Mouse (Mus musculus): ENCODE measurements around the gene Stim2. TPM values are rescaled to one million over a fixed set of nuclear protein-coding genes. Genes with fewer than 3 reads are reported as not detected.

Stim2 gene
- polyA plus RNA-seq, 1 experiment from 2014 or later = 28.0 TPM

GRCm38 (mm10) chr5:54155916-54156315 lies 157.6 kb downstream of the Stim2 start:
- H3K4me3 ChIP-seq = no peak overlapping the region
- no peak overlapping the region for H3K4me2 ChIP-seq (replicated peaks)
- H3K4me1 ChIP-seq = peaks cover 23% of the 10 kb centered on the region
- H3K9me3 ChIP-seq (replicated peaks) = no peaks in the 10 kb centered on the region
- no peak overlapping the region for H3K9ac ChIP-seq
- H3K27me3 ChIP-seq = peaks cover 4% of the 10 kb centered on the region; the same call in 1 of the 2 replicates
- 0 out of 2 replicates have a peak, but pooled peaks have one; percentile 17 for ATAC-seq (ENCODE audit: low FRiP score)
- H3K27ac ChIP-seq = 0 out of 2 replicates have a peak overlapping the region, but pooled peaks have one; percentile 0
- no peaks in the 10 kb centered on the region for H3K36me3 ChIP-seq
- 82% methylated on average over 4 of the region's 4 CpGs for WGBS

GRCm38 (mm10) chr5:54156944-54157527 lies 158.7 kb downstream of the Stim2 start:
- Histone ChIP-seq H3K9ac (no peak overlapping the region), H3K4me3 (no peak overlapping the region), H3K27ac (no peak overlapping the region), H3K9me3 (replicated peaks) (no peaks in the 10 kb centered on the region), H3K4me2 (replicated peaks) (no peak overlapping the region), H3K4me1 (peaks cover 23% of the 10 kb centered on the region), H3K27me3 (peaks cover 4% of the 10 kb centered on the region; the same call in 1 of the 2 replicates), H3K36me3 (no peaks in the 10 kb centered on the region)
- no peak for ATAC-seq (ENCODE audit: low FRiP score)
- WGBS = 72% methylated on average over 11 of the region's 11 CpGs

GRCm38 (mm10) chr5:54158230-54158629 lies 159.9 kb downstream of the Stim2 start:
- ATAC-seq (ENCODE audit: low FRiP score) = 0 out of 2 replicates have a peak, but pooled peaks have one; percentile 12
- Histone ChIP-seq H3K4me2 (replicated peaks) (no peak overlapping the region), H3K9me3 (replicated peaks) (no peaks in the 10 kb centered on the region), H3K4me1 (peaks cover 23% of the 10 kb centered on the region), H3K36me3 (no peaks in the 10 kb centered on the region), H3K27ac (no peak overlapping the region), H3K27me3 (peaks cover 4% of the 10 kb centered on the region; the same call in 1 of the 2 replicates), H3K4me3 (no peak overlapping the region), H3K9ac (no peak overlapping the region)
- 43% methylated on average over 9 of the region's 9 CpGs for WGBS

- Histone ChIP-seq H3K27me3 (no peaks in the 10 kb centered on the region; the same call in 1 of the 2 replicates), H3K27ac (no peak overlapping the region; the same call in 1 of the 2 replicates), H3K9ac (no peak overlapping the region), H3K4me2 (replicated peaks) (peak overlapping the region; percentile 21; the same call in 1 of the 2 replicates), H3K9me3 (replicated peaks) (no peaks in the 10 kb centered on the region), H3K36me3 (no peaks in the 10 kb centered on the region), H3K4me3 (no peak overlapping the region), H3K4me1 (peaks cover 25% of the 10 kb centered on the region)
- 5% methylated on average over 6 of the region's 6 CpGs for WGBS
- no peak for ATAC-seq (ENCODE audit: low FRiP score)
These were observed 161.0 kb downstream of the Stim2 start for GRCm38 (mm10) chr5:54159156-54159793.

- H3K27ac ChIP-seq = no peak overlapping the region
- ATAC-seq (ENCODE audit: low FRiP score) = no peak
- H3K9me3 ChIP-seq (replicated peaks) = no peaks in the 10 kb centered on the region
- no peak overlapping the region for H3K4me2 ChIP-seq (replicated peaks)
- H3K4me3 ChIP-seq = no peak overlapping the region
- H3K27me3 ChIP-seq = no peaks in the 10 kb centered on the region; the same call in 1 of the 2 replicates
- H3K36me3 ChIP-seq = no peaks in the 10 kb centered on the region
- peaks cover 21% of the 10 kb centered on the region for H3K4me1 ChIP-seq
- H3K9ac ChIP-seq = no peak overlapping the region
- WGBS = 88% methylated on average over 4 of the region's 4 CpGs
These were observed 162.3 kb downstream of the Stim2 start for GRCm38 (mm10) chr5:54160561-54160960.

- Histone ChIP-seq H3K36me3 (no peaks in the 10 kb centered on the region), H3K4me1 (peaks cover 11% of the 10 kb centered on the region), H3K4me2 (replicated peaks) (no peak overlapping the region), H3K9me3 (replicated peaks) (no peaks in the 10 kb centered on the region), H3K4me3 (no peak overlapping the region), H3K27ac (no peak overlapping the region), H3K27me3 (no peaks in the 10 kb centered on the region), H3K9ac (no peak overlapping the region)
- no peak for ATAC-seq (ENCODE audit: low FRiP score)
- WGBS = 78% methylated on average over 4 of the region's 4 CpGs
These were observed 165.6 kb downstream of the Stim2 start for GRCm38 (mm10) chr5:54163890-54164289.

Other genes starting within 250 kb of the Stim2 start
- gene Tbc1d19, start 188.9 kb upstream of the Stim2 start, polyA plus RNA-seq (2016; fragmentation: Nextera tagmentation; extraction: Ambion mirVana) = 70.6 and 75.2 TPM in 2 replicates

All from hindbrain, embryonic 12.5 days (tissue).